Mouse (Mus musculus): ENCODE results near the gene Olfr945.

Olfr945 gene

DNA sequence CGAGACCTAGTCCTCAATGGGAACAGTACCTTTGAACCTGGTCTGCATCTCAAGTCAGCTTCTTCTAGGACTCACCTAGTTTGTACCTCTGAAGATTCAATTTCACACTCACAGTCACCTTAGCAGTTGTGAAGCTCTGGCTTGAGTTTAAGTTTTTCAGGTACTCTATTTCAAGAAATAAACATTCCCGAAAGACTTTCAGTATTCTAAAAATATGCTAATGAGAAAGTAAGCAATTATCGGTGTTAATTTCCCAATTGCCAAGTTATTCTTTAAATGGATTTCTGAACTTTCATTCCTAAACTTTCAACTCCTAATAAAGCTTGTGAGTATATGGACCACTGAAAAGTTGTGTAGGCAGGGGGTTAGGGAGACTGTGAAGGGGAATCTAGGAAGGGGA, at the start of gene Olfr945:
Gene Olfr945 (minus strand): TSS at position 101 of the 400 bp plus-strand sequence.
- DNase-seq (ENCODE audit: low spot score): no peak

GRCm38 (mm10) chr9:39325945-39326344, 49.3 kb upstream of the Olfr945 start, which contains the start of gene Olfr948:
Gene Olfr948 (minus strand): TSS chr9:39326045.
- no peak for DNase-seq (ENCODE audit: low spot score)

DNA sequence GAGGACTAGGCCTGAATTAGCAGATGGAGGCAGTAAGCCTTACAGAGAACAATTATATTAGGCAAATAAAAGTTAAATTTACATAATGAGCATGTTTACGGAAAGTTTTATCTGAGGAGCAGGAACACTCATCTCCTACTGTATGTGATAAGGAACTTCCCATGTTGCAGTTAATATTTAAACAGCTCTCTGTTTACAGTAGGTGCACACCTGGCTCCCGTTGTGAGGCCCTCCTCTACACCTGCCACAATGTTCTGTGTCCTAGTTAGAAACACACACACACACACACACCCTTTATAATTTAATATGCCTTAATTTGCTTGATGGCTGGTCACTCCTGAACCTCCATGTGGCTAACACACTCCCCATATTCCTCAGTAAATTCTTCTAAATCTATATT, 10.5 kb upstream of the Olfr945 start:
- no peak for DNase-seq (ENCODE audit: low spot score)

DNA sequence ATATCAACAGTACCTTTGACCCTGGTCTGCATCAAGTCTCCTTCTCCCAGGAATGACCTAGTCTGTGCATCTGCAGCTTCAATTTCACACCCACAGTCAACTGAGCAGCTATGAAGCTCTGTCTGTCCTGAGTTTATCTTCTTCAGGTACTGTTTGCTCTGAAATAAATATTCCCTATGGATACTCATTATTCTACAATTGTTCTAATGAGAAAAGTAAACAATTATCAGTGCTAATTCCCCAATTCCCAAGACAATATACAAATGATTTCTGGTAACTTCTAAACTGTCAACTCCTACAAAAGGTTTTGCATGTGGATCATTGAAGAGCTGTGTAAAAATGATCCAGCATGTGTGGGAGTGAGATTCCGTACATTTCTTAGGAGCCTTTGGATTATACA, 26.7 kb downstream of the Olfr945 start, which contains the start of gene Olfr1537:
Gene Olfr1537 (minus strand): TSS at position 101 of the 400 bp plus-strand sequence.
- no peak for DNase-seq (ENCODE audit: low spot score)

All from T-cell, adult 2 months (primary cell).